Mouse (Mus musculus) cerebellum, adult 2 months (tissue): ENCODE data around the gene Stat4.

Source experiments
- CTCF ChIP-seq: fragments of 200-500 bp; IDR thresholded peaks from 2 replicates; pipeline ENCODE4 v1.5.1; 2011; ENCODE audit warnings: low read depth, mild to moderate bottlenecking, control low read depth, low read length, moderate library complexity, borderline replicate concordance; ENCODE audit not compliant: insufficient read depth
- POLR2A ChIP-seq: fragments of 200-500 bp; IDR thresholded peaks from 2 replicates; pipeline ENCODE4 v1.6.1; 2011; ENCODE audit warnings: low read length, control low read depth, borderline replicate concordance; ENCODE audit not compliant: insufficient read depth

DNA sequence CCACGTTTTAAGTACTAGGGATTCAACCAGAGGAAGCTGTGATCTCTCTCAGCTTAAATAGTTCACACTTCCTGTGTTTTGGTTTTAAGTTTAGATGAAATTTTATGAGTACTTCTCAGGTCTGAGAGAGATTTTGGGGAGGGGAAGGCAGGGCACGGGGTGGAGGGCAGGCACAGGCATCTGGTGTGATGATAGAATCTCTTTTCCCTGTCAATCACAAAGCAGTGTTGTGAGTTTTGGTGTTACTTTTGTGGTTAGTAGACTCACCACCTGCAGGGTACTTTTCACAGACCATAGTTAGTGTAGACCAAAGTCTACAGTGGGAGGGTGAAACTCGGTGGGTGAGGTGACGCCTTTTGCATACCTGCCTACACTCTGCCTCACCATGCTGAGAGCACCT, 32.7 kb downstream of the Stat4 start:
- no peak for TF ChIP-seq CTCF
- TF ChIP-seq POLR2A = no peak
